Mouse (Mus musculus) bone marrow macrophage, adult 2 months (primary cell): ENCODE results near the gene Ackr1. TPM values are rescaled to one million over a fixed set of nuclear protein-coding genes. Genes with fewer than 3 reads are reported as not detected.
"Not testable (repeated sequence)": the region's sequence is repeated elsewhere in the genome, so short reads cannot be mapped to it uniquely, and the experiment has no call there.

Experiments
- H3K27ac ChIP-seq: 2 replicates; pipeline ENCODE4 v1.5.1; 2012; ENCODE audit warnings: low read depth, low read length; ENCODE audit not compliant: insufficient read depth
- H3K4me1 ChIP-seq: 2 replicates; pipeline ENCODE4 v1.6.1; 2012; ENCODE audit warnings: low read length; ENCODE audit not compliant: control insufficient read depth, insufficient read depth
- H3K4me3 ChIP-seq: 2 replicates; pipeline ENCODE4 v1.5.1; 2012; ENCODE audit warnings: mild to moderate bottlenecking, low read length, moderate library complexity; ENCODE audit not compliant: insufficient read depth
- CTCF ChIP-seq: IDR thresholded peaks from 2 replicates; pipeline ENCODE4 v1.5.1; 2012; ENCODE audit warnings: low read depth, mild to moderate bottlenecking, low read length, moderate library complexity
- POLR2A ChIP-seq: IDR thresholded peaks from 2 replicates; pipeline ENCODE4 v1.6.1; 2012; ENCODE audit warnings: mild to moderate bottlenecking, low read depth, low read length, borderline replicate concordance
- polyA plus RNA-seq: library from polyadenylated mRNA; stranded (reverse); fragments of >200 nt; gene quantifications from 2 replicates; pipeline ENCODE4 v1.2.4, GENCODE M21; 2012; ENCODE audit not compliant: missing spikeins, insufficient read depth, insufficient read length

The Ackr1 gene
- polyA plus RNA-seq, 1 experiment: not detected

DNA sequence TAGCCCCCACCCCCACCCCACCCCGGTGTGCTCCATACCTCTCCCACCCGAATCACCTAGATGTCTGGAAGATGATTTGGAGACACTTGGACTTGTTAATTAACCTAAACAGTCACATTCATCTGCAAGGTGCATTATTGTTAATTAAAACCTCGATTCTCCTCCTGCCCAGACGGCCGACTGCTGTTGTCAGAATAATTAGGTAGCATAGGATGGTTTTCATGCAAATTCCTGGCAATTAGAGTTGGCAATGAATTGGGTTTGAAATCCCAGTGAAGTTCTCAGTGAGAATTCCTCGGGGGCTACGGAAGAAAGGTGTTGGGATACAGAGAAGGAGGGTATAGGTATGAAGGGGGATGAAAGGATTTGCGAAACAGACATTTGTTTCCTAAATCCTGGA, 5.1 kb downstream of the Ackr1 start:
- Histone ChIP-seq H3K4me1 (no peaks in the 10 kb centered on the region), H3K27ac (no peak overlapping the region), H3K4me3 (no peak overlapping the region)
- TF ChIP-seq POLR2A (no peak), CTCF (no peak)

DNA sequence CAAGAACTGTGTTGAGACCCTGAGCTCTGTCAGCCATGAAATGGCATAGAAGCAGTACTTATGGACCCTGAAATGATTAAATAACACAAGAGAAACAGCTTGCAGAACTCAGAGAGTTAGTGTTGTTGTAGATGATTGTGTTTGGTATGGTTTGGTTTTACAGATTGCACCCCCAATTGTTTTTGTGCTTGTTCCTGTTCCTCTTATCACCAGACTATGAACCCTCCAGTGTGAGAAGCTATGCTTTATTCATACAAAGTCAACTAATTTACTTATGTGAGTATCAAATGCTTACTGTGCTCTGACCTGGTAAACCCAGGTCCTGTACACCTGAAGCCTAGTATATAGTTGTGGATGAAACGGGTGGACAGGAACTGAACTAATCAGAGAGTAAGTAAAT, 7.0 kb downstream of the Ackr1 start:
- Histone ChIP-seq H3K27ac (no peak overlapping the region), H3K4me1 (no peaks in the 10 kb centered on the region), H3K4me3 (no peak overlapping the region)
- TF ChIP-seq CTCF (no peak), POLR2A (no peak)

DNA sequence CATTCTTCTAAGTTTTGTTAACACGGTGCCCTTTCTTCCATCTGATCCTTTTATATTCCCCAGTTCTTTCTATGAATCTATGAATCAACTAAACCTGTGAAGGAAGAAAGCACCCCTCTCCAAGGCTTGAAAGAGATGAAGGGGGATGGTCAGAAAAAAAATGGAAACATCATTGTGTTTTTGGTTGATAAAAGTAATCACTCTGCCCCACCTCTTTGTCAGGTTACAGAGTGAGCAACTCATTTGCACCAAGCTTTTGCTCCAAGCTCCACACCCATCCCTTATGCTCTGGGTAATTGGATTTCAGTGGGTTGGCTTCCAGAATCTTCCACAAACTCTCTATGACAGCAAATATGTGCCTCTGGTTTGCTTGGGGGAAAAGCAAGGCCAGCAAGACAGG, 8.2 kb downstream of the Ackr1 start:
- no peak for TF ChIP-seq CTCF
- no peak for TF ChIP-seq POLR2A
- no peak overlapping the region for H3K4me3 ChIP-seq
- H3K4me1 ChIP-seq: no peaks in the 10 kb centered on the region
- no peak overlapping the region for H3K27ac ChIP-seq

GRCm38 (mm10) chr1:173324961-173325360, 8.6 kb downstream of the Ackr1 start:
- H3K4me1 ChIP-seq: no peaks in the 10 kb centered on the region
- no peak overlapping the region for H3K4me3 ChIP-seq
- no peak for TF ChIP-seq POLR2A
- no peak for TF ChIP-seq CTCF
- no peak overlapping the region for H3K27ac ChIP-seq

DNA sequence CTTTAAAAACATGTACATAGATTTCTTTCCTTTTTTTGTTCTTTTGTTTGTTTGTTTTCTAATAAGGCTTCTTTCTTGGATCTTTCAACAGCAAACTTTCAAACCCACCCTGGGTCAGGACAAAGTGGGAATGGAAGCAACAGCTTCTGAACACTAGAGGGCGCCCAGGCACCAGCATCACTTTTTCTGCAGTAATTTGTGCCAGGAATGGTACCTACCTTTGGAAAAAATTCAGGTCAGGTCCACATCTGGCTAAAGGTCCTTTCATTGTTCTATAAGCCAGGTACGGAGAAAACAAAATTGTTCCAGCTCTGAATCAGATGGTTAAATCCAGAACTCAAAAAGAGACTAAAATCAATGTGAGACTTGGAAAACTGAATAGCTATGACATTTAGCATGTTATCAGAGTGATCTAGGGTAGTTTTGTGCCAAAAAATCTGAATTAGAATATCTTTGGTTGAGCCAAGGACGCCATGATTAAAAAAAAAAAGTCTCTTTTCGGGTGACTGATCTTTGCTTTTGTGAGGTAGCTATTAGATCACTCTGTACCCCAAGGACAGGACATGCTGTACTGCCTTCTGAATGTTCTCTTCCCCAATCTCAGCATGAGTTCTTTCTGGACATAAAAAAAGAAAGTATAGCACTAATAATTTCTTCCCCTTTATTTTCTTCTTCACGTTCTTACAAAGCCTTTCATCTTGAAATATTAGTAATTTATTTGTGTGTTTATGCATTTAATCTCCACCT, 9.5 kb downstream of the Ackr1 start:
- TF ChIP-seq POLR2A: no peak
- TF ChIP-seq CTCF: peak; percentile 83
- Histone ChIP-seq H3K27ac (no peak overlapping the region), H3K4me3 (no peak overlapping the region), H3K4me1 (no peaks in the 10 kb centered on the region)

DNA sequence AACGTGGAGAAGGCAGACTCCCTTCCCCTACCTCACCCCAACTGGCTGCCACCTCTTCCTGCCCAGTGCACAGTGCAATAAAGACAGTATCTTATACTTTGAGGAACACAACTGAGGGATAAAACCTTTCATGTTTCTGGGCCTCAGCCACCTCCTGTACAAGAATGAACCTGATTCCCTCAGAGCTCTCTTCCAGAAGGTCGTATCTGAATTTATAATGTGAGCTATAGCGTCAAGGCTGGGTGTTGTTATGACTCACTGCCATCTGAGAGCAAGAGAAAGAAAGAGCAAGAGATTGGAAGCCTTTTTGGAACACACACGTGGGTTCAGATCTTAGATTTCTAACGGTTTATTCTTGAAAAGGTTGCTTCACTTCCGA, 11.3 kb downstream of the Ackr1 start:
- H3K27ac ChIP-seq: no peak overlapping the region
- TF ChIP-seq CTCF: no peak
- no peak for TF ChIP-seq POLR2A
- no peaks in the 10 kb centered on the region for H3K4me1 ChIP-seq
- H3K4me3 ChIP-seq: no peak overlapping the region

DNA sequence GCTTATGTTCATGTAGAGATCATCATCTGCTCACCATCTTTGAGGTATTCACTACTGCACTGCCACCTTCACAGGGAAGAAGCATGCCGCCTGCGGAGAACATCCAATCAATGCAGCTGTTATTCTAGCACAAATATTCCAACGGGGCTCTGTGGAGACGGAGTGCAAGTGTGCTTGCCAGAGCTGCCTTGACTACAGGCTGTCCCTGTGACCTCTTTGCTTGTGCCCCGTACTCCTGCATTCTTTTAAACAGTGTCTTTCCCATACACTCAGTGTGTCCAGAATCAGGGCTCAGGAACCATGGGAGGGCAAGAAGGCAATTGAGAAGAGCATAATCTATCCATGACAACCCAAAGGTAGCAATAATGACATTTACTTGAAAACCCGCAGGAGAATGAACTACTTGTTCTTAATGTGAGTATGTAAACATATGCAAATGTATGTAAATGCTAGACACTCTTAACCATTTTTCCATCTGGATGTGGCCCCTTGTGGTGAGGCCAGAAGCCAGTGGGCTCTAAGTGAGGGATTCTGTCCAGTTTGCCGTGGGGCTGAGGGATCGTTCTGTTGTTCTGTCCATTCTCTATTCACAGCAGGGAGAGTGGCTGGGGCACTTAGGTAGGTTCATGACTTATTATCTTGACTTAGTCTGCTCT, 11.8 kb downstream of the Ackr1 start:
- TF ChIP-seq POLR2A: no peak
- no peak for TF ChIP-seq CTCF
- H3K4me1 ChIP-seq: no peaks in the 10 kb centered on the region
- no peak overlapping the region for H3K4me3 ChIP-seq
- H3K27ac ChIP-seq: no peak overlapping the region

- TF ChIP-seq POLR2A (no peak), CTCF (no peak)
These were observed 15.5 kb downstream of the Ackr1 start for GRCm38 (mm10) chr1:173317925-173318477.

DNA sequence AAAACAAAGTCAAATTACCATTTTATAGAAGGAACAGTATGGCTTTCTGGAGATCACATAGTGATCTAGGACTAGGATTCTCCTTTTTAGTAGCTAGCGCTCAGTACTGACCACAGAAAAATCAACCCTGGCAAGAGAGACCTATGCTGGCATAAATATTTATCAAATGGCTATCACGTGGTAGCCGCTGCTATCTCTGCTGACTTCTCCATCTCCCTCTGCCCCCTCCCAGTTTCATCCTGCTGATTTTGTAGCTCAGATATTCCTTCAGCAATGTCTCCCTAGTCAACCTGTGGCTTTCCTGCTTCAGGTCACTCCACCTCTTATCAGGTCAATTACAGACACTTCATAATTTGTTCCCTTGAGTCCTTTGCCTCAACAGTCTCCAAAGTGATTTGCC, 17.8 kb downstream of the Ackr1 start:
- H3K4me1 ChIP-seq: no peaks in the 10 kb centered on the region
- TF ChIP-seq POLR2A (no peak), CTCF (no peak)
- no peak overlapping the region for H3K27ac ChIP-seq
- H3K4me3 ChIP-seq: no peak overlapping the region

More at GRCm38 (mm10) chr1:173317925-173318477, 15.5 kb downstream of the Ackr1 start:
- no peaks in the 10 kb centered on the region for H3K4me1 ChIP-seq
- no peak overlapping the region for H3K27ac ChIP-seq
- H3K4me3 ChIP-seq: no peak overlapping the region

GRCm38 (mm10) chr1:173313535-173314050, 20.0 kb downstream of the Ackr1 start:
- not testable (repeated sequence) for H3K27ac ChIP-seq

GRCm38 (mm10) chr1:173302795-173303194, 30.8 kb downstream of the Ackr1 start:
- not testable (repeated sequence) for H3K27ac ChIP-seq, H3K4me1 ChIP-seq, H3K4me3 ChIP-seq

More at GRCm38 (mm10) chr1:173313535-173314050, 20.0 kb downstream of the Ackr1 start:
- not testable (repeated sequence) for H3K4me3 ChIP-seq, H3K4me1 ChIP-seq

Other genes starting within 250 kb of the Ackr1 start
- not detected in 2 replicates for gene Olfr1408, start 196.4 kb downstream of the Ackr1 start, polyA plus RNA-seq
- gene Olfr1406, start 143.1 kb downstream of the Ackr1 start, polyA plus RNA-seq: not detected in 2 replicates
- not detected in 2 replicates for gene Olfr218, start 135.9 kb downstream of the Ackr1 start, polyA plus RNA-seq
- gene Olfr1404, start 121.4 kb downstream of the Ackr1 start, polyA plus RNA-seq: not detected in 2 replicates
- gene Fcer1a, start 106.5 kb downstream of the Ackr1 start, polyA plus RNA-seq: not detected in 2 replicates
- gene Olfr418, start 67.7 kb downstream of the Ackr1 start, polyA plus RNA-seq: not detected in 2 replicates
- gene Mptx2, start 56.0 kb downstream of the Ackr1 start, polyA plus RNA-seq: not detected in 2 replicates
- gene Aim2, start 17.1 kb upstream of the Ackr1 start, polyA plus RNA-seq: 62.9 and 94.2 TPM in 2 replicates
- gene Cadm3, start 33.9 kb upstream of the Ackr1 start, polyA plus RNA-seq: not detected in 2 replicates
- 17.7 and 19.1 TPM in 2 replicates for gene Ifi206, start 157.3 kb upstream of the Ackr1 start, polyA plus RNA-seq
- gene Ifi214, start 202.2 kb upstream of the Ackr1 start, polyA plus RNA-seq: 4.4 and 7.1 TPM in 2 replicates